ENCODE assay signal across 8 mouse cellular contexts in the genomic region with DNA sequence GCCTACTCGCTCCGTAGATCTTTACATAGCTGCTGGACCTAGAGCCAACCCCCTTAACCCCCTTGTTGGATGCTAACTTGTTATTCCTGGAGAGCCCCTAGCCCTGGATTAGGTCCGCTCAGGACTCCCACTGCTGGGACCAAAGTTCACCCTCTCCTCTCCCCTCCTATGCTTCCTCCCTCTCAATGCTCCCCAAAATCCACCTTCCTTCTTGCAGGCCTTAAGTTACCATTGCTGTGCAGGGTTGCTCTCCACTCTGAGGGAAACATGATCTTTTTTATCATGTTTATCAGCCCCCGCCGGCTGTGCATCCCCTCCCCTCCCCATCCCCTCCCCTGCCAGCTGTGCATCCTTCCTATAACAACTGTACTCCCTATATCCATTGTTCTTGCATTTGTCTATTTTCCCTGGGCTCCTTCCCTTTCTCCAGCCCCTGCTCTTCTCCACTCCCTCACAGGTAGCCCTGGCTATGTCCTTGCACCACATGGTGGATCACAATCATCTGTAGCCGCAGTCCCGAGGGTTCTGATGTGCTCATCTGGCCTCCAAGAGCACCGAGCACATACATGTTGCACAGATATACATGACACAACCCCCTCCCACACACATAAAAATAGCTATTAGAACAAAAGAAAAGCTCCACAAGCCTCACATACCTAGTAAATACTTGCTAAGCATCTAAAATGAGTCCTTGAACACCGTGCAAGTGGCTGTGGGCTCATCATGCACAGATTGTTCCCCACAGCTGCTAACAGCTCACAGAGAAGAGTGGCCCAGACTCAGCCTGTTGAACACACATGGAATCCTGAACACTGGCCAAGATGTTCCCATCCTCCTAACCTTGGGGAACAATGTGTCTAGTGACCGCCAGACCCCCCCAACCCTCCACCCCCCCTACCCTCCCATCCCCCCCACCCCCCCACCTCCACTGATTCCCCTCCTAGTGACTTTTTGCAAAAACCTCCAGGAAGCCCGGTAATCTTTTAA. TPM values are rescaled to one million over a fixed set of nuclear protein-coding genes. Genes with fewer than 3 reads are reported as not detected.
DNase-seq lines count a peak whose midpoint lies in the region; ATAC-seq and TF ChIP-seq lines count a peak whose summit lies in the region.

No protein-coding gene starts in this region.

- no peaks in the 10 kb centered on the region for H3K9me3 ChIP-seq in heart, embryonic 13.5 days
- no peaks in the 10 kb centered on the region for H3K9me3 ChIP-seq in limb, embryonic 12.5 days

- no peaks in the 10 kb centered on the region for H3K27me3 ChIP-seq in heart, embryonic 13.5 days (replicated peaks)
- no peaks in the 10 kb centered on the region for H3K27me3 ChIP-seq in limb, embryonic 12.5 days
- H3K27me3 ChIP-seq in myocyte (ENCODE audit: control insufficient read depth, insufficient read depth, insufficient read length): no peaks in the 10 kb centered on the region

- peak overlapping the region; percentile 73 for H3K4me2 ChIP-seq in heart, embryonic 13.5 days
- H3K4me2 ChIP-seq in limb, embryonic 12.5 days: peak overlapping the region; percentile 35
- H3K4me2 ChIP-seq in myocyte (ENCODE audit: low read depth): peak overlapping the region; percentile 91

- TF ChIP-seq POLR2A in cortical plate, adult 2 months (IDR thresholded peaks at IDR 0.05; ENCODE audit: extremely low read depth, insufficient read depth, low read length): no peak
- TF ChIP-seq POLR2A in myocyte (IDR thresholded peaks at IDR 0.05; ENCODE audit: insufficient read length, low read depth): no peak

- H3K4me3 ChIP-seq in heart, embryonic 13.5 days: peak overlapping the region; percentile 50
- no peak overlapping the region for H3K4me3 ChIP-seq in cortical plate, adult 2 months (ENCODE audit: insufficient read depth, low read length)
- H3K4me3 ChIP-seq in limb, embryonic 12.5 days (replicated peaks): peak overlapping the region; percentile 26
- peak overlapping the region; percentile 81 for H3K4me3 ChIP-seq in myocyte

- peaks cover 14% of the 10 kb centered on the region for H3K79me2 ChIP-seq in myocyte (ENCODE audit: control insufficient read depth, insufficient read depth)

- intact Hi-C loops in heart, postnatal 36 days (cut with DNase I): no loop called here

- TF ChIP-seq CTCF in cortical plate, adult 2 months (IDR thresholded peaks at IDR 0.05; ENCODE audit: extremely low read depth, insufficient read depth, low read length): no peak

- DNase-seq in heart, postnatal 36 days: no peak
- no peak for DNase-seq in layer of hippocampus, adult 18-20 months (ENCODE audit: low spot score in 2 of 2)
- DNase-seq in urinary bladder, postnatal 25 days (ENCODE audit: low spot score): no peak
- no peak for DNase-seq in gastrocnemius, adult 8-10 months (ENCODE audit: low spot score in 2 of 2)

- peak overlapping the region; percentile 94 for H3K27ac ChIP-seq in heart, embryonic 13.5 days (replicated peaks)
- peak overlapping the region; percentile 90 for H3K27ac ChIP-seq in cortical plate, adult 2 months (ENCODE audit: insufficient read depth, low read length)
- H3K27ac ChIP-seq in limb, embryonic 12.5 days: peak overlapping the region; percentile 78

- H3K36me3 ChIP-seq in heart, embryonic 13.5 days: peaks cover 25% of the 10 kb centered on the region
- H3K36me3 ChIP-seq in limb, embryonic 12.5 days: peaks cover under 1% of the 10 kb centered on the region; the same call in 1 of the 2 replicates
- H3K36me3 ChIP-seq in myocyte (ENCODE audit: control insufficient read depth, insufficient read depth): peaks cover 4% of the 10 kb centered on the region

- no peak overlapping the region for H3ac ChIP-seq in myocyte (ENCODE audit: control insufficient read depth, insufficient read length)

- H3K4me1 ChIP-seq in heart, embryonic 13.5 days: peaks cover 45% of the 10 kb centered on the region
- 0 out of 2 replicates have a peak, but pooled peaks cover 3% of the 10 kb centered on the region for H3K4me1 ChIP-seq in cortical plate, adult 2 months (ENCODE audit: control insufficient read depth, insufficient read depth, low read length)
- peaks cover 32% of the 10 kb centered on the region for H3K4me1 ChIP-seq in limb, embryonic 12.5 days (replicated peaks)

- no peak for ATAC-seq in heart, embryonic 13.5 days (ENCODE audit: extremely low read depth, insufficient number of reproducible peaks, low FRiP score, low TSS enrichment)
- ATAC-seq in limb, embryonic 12.5 days (ENCODE audit: insufficient number of reproducible peaks, insufficient read depth, low FRiP score, low TSS enrichment, low read depth): no peak

- WGBS in heart, embryonic 13.5 days: 30% methylated on average over 11 of the region's 11 CpGs
- WGBS in limb, embryonic 12.5 days: 34% methylated on average over 11 of the region's 11 CpGs

- peak overlapping the region; percentile 80 for H3K9ac ChIP-seq in heart, embryonic 13.5 days
- H3K9ac ChIP-seq in limb, embryonic 12.5 days (replicated peaks): peak overlapping the region; percentile 45; the same call in 1 of the 2 replicates

TF ChIP-seq in myocyte, 11 proteins besides CTCF, POLR2A, EP300 and RAD21:
- no peak for TF ChIP-seq POLR2AphosphoS2 (IDR thresholded peaks at IDR 0.05; ENCODE audit: insufficient read length, low read depth)
- no peak for TF ChIP-seq USF1 (IDR thresholded peaks at IDR 0.05; ENCODE audit: low read depth)
- no peak for TF ChIP-seq MYOD1 (IDR thresholded peaks at IDR 0.05; ENCODE audit: control insufficient read depth in 1 of 3, insufficient read length in 2 of 3, low read depth in 2 of 3)
- no peak for TF ChIP-seq MYOG (IDR thresholded peaks at IDR 0.05; ENCODE audit: control insufficient read depth in 1 of 3, insufficient read depth in 1 of 3, insufficient read length in 2 of 3, low read depth in 2 of 3)
- TF ChIP-seq REST (IDR thresholded peaks at IDR 0.05; ENCODE audit: insufficient read depth, insufficient read length): no peak
- no peak for TF ChIP-seq E2F4 (IDR thresholded peaks at IDR 0.05; ENCODE audit: insufficient read depth)
- TF ChIP-seq TCF3 (IDR thresholded peaks at IDR 0.05; ENCODE audit: insufficient read length, low read depth): no peak
- no peak for TF ChIP-seq SRF (IDR thresholded peaks at IDR 0.05; ENCODE audit: control insufficient read depth, insufficient read length, low read depth)

RNA-seq across cellular contexts. Expression of a gene that starts 0.6 kb away (rescaled TPM):
- polyA plus RNA-seq in heart, embryonic 13.5 days (2015; fragmentation: Nextera tagmentation; extraction: Ambion mirVana): 38.1 and 41.8 TPM in 2 replicates
- 10 to 100 TPM; 11.4 to 11.7 TPM for total RNA-seq in heart, postnatal 36 days (2021)
- polyA plus RNA-seq in cortical plate, adult 2 months (2012; rRNA removed): 14.2 and 15.6 TPM in 2 replicates
- polyA plus RNA-seq in limb, embryonic 12.5 days (2016; fragmentation: Nextera tagmentation; extraction: Ambion mirVana): 11.1 and 11.6 TPM in 2 replicates
- polyA plus RNA-seq in myocyte (2012; fragmentation: generic; extraction: Trizol): 11.3 TPM
- total RNA-seq in layer of hippocampus, adult 18-20 months (2021): 1 to 10 TPM; 2.2 to 3.0 TPM
- total RNA-seq in gastrocnemius, adult 8-10 months (2022): 1 to 10 TPM; 1.1 to 2.1 (median 1.5) TPM

RNA-seq across cellular contexts. Expression of a gene that starts 1.4 kb away (rescaled TPM):
- polyA plus RNA-seq in heart, embryonic 13.5 days (2015; fragmentation: Nextera tagmentation; extraction: Ambion mirVana): 28.8 and 33.9 TPM in 2 replicates
- 100 to 1,000 TPM; 114 to 122 TPM for total RNA-seq in heart, postnatal 36 days (2021)
- 68.6 and 71.6 TPM in 2 replicates for polyA plus RNA-seq in cortical plate, adult 2 months (2012; rRNA removed)
- polyA plus RNA-seq in limb, embryonic 12.5 days (2016; fragmentation: Nextera tagmentation; extraction: Ambion mirVana): 29.0 and 31.5 TPM in 2 replicates
- polyA plus RNA-seq in myocyte (2012; fragmentation: generic; extraction: Trizol): 106 TPM
- 10 to 100 TPM; 61.1 to 70.2 TPM for total RNA-seq in layer of hippocampus, adult 18-20 months (2021)
- 10 to 100 TPM; 44.6 to 48.2 (median 47.8) TPM for total RNA-seq in gastrocnemius, adult 8-10 months (2022)

RNA-seq across cellular contexts. Expression of a gene that starts 10.3 kb away (rescaled TPM):
- 5.7 and 6.2 TPM in 2 replicates for polyA plus RNA-seq in heart, embryonic 13.5 days (2015; fragmentation: Nextera tagmentation; extraction: Ambion mirVana)
- 10 to 100 TPM in 1 of 2 experiments, 1 to 10 TPM in 1; 4.5 to 20.1 TPM for total RNA-seq in heart, postnatal 36 days (2021)
- 54.7 and 63.6 TPM in 2 replicates for polyA plus RNA-seq in cortical plate, adult 2 months (2012; rRNA removed)
- polyA plus RNA-seq in limb, embryonic 12.5 days (2016; fragmentation: Nextera tagmentation; extraction: Ambion mirVana): 8.5 and 10.2 TPM in 2 replicates
- polyA plus RNA-seq in myocyte (2012; fragmentation: generic; extraction: Trizol): 22.4 TPM
- total RNA-seq in layer of hippocampus, adult 18-20 months (2021): 10 to 100 TPM in 1 of 2 experiments, 1 to 10 TPM in 1; 9.2 to 11.7 TPM
- total RNA-seq in gastrocnemius, adult 8-10 months (2022): 10 to 100 TPM in 3 of 4 experiments, 1 to 10 TPM in 1; 9.4 to 22.7 (median 15.7) TPM

RNA-seq across cellular contexts. Expression of a gene that starts 12.1 kb away (rescaled TPM):
- 26.1 and 31.5 TPM in 2 replicates for polyA plus RNA-seq in heart, embryonic 13.5 days (2015; fragmentation: Nextera tagmentation; extraction: Ambion mirVana)
- total RNA-seq in heart, postnatal 36 days (2021): 100 to 1,000 TPM; 152 to 202 TPM
- 19.9 and 22.3 TPM in 2 replicates for polyA plus RNA-seq in cortical plate, adult 2 months (2012; rRNA removed)
- polyA plus RNA-seq in limb, embryonic 12.5 days (2016; fragmentation: Nextera tagmentation; extraction: Ambion mirVana): 74.2 and 78.4 TPM in 2 replicates
- polyA plus RNA-seq in myocyte (2012; fragmentation: generic; extraction: Trizol): 0.11 TPM
- total RNA-seq in layer of hippocampus, adult 18-20 months (2021): 10 to 100 TPM in 1 of 2 experiments, 1 to 10 TPM in 1; 9.9 to 10.8 TPM
- total RNA-seq in gastrocnemius, adult 8-10 months (2022): 100 to 1,000 TPM in 1 of 4 experiments, 10 to 100 TPM in 3; 41.8 to 112 (median 61.1) TPM

RNA-seq across cellular contexts. Expression of a gene that starts 21.0 kb away (rescaled TPM):
- polyA plus RNA-seq in heart, embryonic 13.5 days (2015; fragmentation: Nextera tagmentation; extraction: Ambion mirVana): 362 and 399 TPM in 2 replicates
- 100 to 1,000 TPM; 318 to 326 TPM for total RNA-seq in heart, postnatal 36 days (2021)
- 250 and 251 TPM in 2 replicates for polyA plus RNA-seq in cortical plate, adult 2 months (2012; rRNA removed)
- polyA plus RNA-seq in limb, embryonic 12.5 days (2016; fragmentation: Nextera tagmentation; extraction: Ambion mirVana): 344 and 355 TPM in 2 replicates
- 400 TPM for polyA plus RNA-seq in myocyte (2012; fragmentation: generic; extraction: Trizol)
- total RNA-seq in layer of hippocampus, adult 18-20 months (2021): 100 to 1,000 TPM; 134 to 158 TPM
- total RNA-seq in gastrocnemius, adult 8-10 months (2022): 100 to 1,000 TPM; 307 to 343 (median 325) TPM

Comparison
In these comparisons a context has a peak if more than half of its experiments do, and no peak if none do; other contexts are left out.
1. H3K4me2 ChIP-seq: peak in every context shown above with its lines; median percentile 91 in myocyte; 73 in heart, embryonic 13.5 days; 35 in limb, embryonic 12.5 days.